Mouse (Mus musculus) embryonic fibroblast, embryonic 13.5 days (primary cell): ENCODE measurements around the gene Fermt1. TPM values are rescaled to one million over a fixed set of nuclear protein-coding genes. Genes with fewer than 3 reads are reported as not detected.

Source experiments
- H3K27ac ChIP-seq: 2 replicates; pipeline ENCODE4 v1.5.1; 2012; ENCODE audit warnings: low read length, control low read depth, inconsistent platforms; ENCODE audit not compliant: insufficient read depth
- H3K4me1 ChIP-seq: 2 replicates; pipeline ENCODE4 v1.6.1; 2011; ENCODE audit warnings: low read length; ENCODE audit not compliant: control insufficient read depth, insufficient read depth
- H3K4me3 ChIP-seq: 2 replicates; pipeline ENCODE4 v1.5.1; 2011; ENCODE audit warnings: mild to moderate bottlenecking, control low read depth, low read length; ENCODE audit not compliant: insufficient read depth
- CTCF ChIP-seq: IDR thresholded peaks from 2 replicates; pipeline ENCODE4 v1.5.1; 2011; ENCODE audit warnings: mild to moderate bottlenecking, control low read depth, low read length, moderate library complexity, borderline replicate concordance; ENCODE audit not compliant: insufficient read depth
- POLR2A ChIP-seq: IDR thresholded peaks from 2 replicates; pipeline ENCODE4 v1.6.1; 2011; ENCODE audit warnings: low read depth, mild to moderate bottlenecking, control low read depth, low read length, moderate library complexity
- polyA plus RNA-seq: library from polyadenylated mRNA; stranded (reverse); fragments of >200 nt; gene quantifications from 2 replicates; pipeline ENCODE4 v1.2.4, GENCODE M21; 2011; ENCODE audit warnings: low read depth; ENCODE audit not compliant: missing spikeins, insufficient read length

The Fermt1 gene
- polyA plus RNA-seq, 1 experiment: not detected

GRCm38 (mm10) chr2:132944711-132945325 lies 888 bp downstream of the Fermt1 start:
- H3K27ac ChIP-seq: no peak overlapping the region
- no peaks in the 10 kb centered on the region for H3K4me1 ChIP-seq
- TF ChIP-seq POLR2A (no peak), CTCF (no peak)
- H3K4me3 ChIP-seq: no peak overlapping the region

GRCm38 (mm10) chr2:132943997-132944396 lies 1.7 kb downstream of the Fermt1 start:
- TF ChIP-seq CTCF: no peak
- TF ChIP-seq POLR2A: no peak
- Histone ChIP-seq H3K4me3 (no peak overlapping the region), H3K4me1 (no peaks in the 10 kb centered on the region), H3K27ac (no peak overlapping the region)

GRCm38 (mm10) chr2:132943596-132943995 lies 2.1 kb downstream of the Fermt1 start:
- H3K4me3 ChIP-seq: no peak overlapping the region
- H3K27ac ChIP-seq: no peak overlapping the region
- no peaks in the 10 kb centered on the region for H3K4me1 ChIP-seq
- TF ChIP-seq CTCF (no peak), POLR2A (no peak)

GRCm38 (mm10) chr2:132939056-132939455 lies 6.7 kb downstream of the Fermt1 start:
- H3K4me3 ChIP-seq: no peak overlapping the region
- H3K4me1 ChIP-seq: no peaks in the 10 kb centered on the region
- TF ChIP-seq CTCF: no peak
- no peak for TF ChIP-seq POLR2A

GRCm38 (mm10) chr2:132936176-132936575 lies 9.5 kb downstream of the Fermt1 start:
- TF ChIP-seq POLR2A: no peak
- no peak for TF ChIP-seq CTCF
- no peak overlapping the region for H3K27ac ChIP-seq
- no peaks in the 10 kb centered on the region for H3K4me1 ChIP-seq
- no peak overlapping the region for H3K4me3 ChIP-seq

More at GRCm38 (mm10) chr2:132939056-132939455, 6.7 kb downstream of the Fermt1 start:
- H3K27ac ChIP-seq: no peak overlapping the region

- no peak overlapping the region for H3K27ac ChIP-seq
- TF ChIP-seq CTCF (no peak), POLR2A (no peak)
- no peak overlapping the region for H3K4me3 ChIP-seq
- H3K4me1 ChIP-seq: no peaks in the 10 kb centered on the region
These were observed 11.0 kb downstream of the Fermt1 start for GRCm38 (mm10) chr2:132934711-132935110.

- no peak overlapping the region for H3K27ac ChIP-seq
- H3K4me1 ChIP-seq: no peaks in the 10 kb centered on the region
- no peak for TF ChIP-seq CTCF
- TF ChIP-seq POLR2A: no peak
- no peak overlapping the region for H3K4me3 ChIP-seq
These were observed 11.6 kb downstream of the Fermt1 start for GRCm38 (mm10) chr2:132934142-132934541.

- TF ChIP-seq POLR2A: no peak
- no peak for TF ChIP-seq CTCF
- Histone ChIP-seq H3K4me1 (no peaks in the 10 kb centered on the region), H3K27ac (no peak overlapping the region), H3K4me3 (no peak overlapping the region)
These were observed 16.7 kb downstream of the Fermt1 start for GRCm38 (mm10) chr2:132928999-132929398.

GRCm38 (mm10) chr2:132927871-132928270 lies 17.8 kb downstream of the Fermt1 start:
- no peak overlapping the region for H3K4me3 ChIP-seq
- no peaks in the 10 kb centered on the region for H3K4me1 ChIP-seq
- TF ChIP-seq POLR2A (no peak), CTCF (no peak)
- H3K27ac ChIP-seq: no peak overlapping the region

- no peak overlapping the region for H3K4me3 ChIP-seq
- TF ChIP-seq POLR2A (no peak), CTCF (no peak)
- no peaks in the 10 kb centered on the region for H3K4me1 ChIP-seq
- no peak overlapping the region for H3K27ac ChIP-seq
These were observed 18.4 kb downstream of the Fermt1 start for GRCm38 (mm10) chr2:132927298-132927697.

GRCm38 (mm10) chr2:132923290-132924085 lies 22.2 kb downstream of the Fermt1 start:
- no peak overlapping the region for H3K27ac ChIP-seq
- TF ChIP-seq POLR2A (no peak), CTCF (no peak)

More at GRCm38 (mm10) chr2:132923290-132924085, 22.2 kb downstream of the Fermt1 start:
- H3K4me3 ChIP-seq: no peak overlapping the region
- H3K4me1 ChIP-seq: no peaks in the 10 kb centered on the region
